Mouse (Mus musculus): Measurements from ENCODE around the gene 4930415O20Rik. TPM values are rescaled to one million over a fixed set of nuclear protein-coding genes. Genes with fewer than 3 reads are reported as not detected.
"Not testable (repeated sequence)": the region's sequence is repeated elsewhere in the genome, so short reads cannot be mapped to it uniquely, and the experiment has no call there.

Gene 4930415O20Rik
- polyA plus RNA-seq, 1 experiment from 2014 or later = 0.26 TPM

DNA sequence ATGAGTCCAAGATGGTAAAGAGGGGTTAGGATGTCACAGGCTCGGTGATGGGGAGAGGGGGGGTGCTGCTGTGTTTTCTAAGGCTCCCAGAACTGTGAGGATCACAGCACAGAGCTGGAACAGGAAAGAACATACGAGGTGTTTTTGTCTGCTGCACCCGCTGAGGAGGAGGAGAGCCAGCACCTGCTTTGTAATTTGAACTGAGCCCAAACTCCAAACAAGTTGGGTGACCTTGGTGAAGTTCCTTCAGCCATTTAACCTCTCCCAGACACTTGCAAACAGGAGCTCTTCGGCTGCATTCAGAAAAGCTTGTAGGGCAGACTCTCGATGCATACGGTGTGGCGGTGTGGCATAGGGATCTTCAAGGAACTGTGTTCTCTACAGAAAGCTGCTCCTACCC is 14.6 kb downstream of the 4930415O20Rik start:
- CTCF ChIA-PET = interaction anchor here (1.4 kb wide), 1 partner anchor 31 kb away, joined by 7 read pairs; no protein-coding TSS in a partner anchor
- H3K27me3 ChIP-seq = no peaks in the 10 kb centered on the region
- no peak for DNase-seq (ENCODE audit: low read depth, low spot score)
- in situ Hi-C loops (cut with MboI; ENCODE audit: low pct_unique_long_range_greater_than_20kb) = no loop called here
- TF ChIP-seq CTCF (IDR thresholded peaks at IDR 0.05) = no peak
- POLR2A ChIA-PET = no interaction called here
- ATAC-seq = no peak

DNA sequence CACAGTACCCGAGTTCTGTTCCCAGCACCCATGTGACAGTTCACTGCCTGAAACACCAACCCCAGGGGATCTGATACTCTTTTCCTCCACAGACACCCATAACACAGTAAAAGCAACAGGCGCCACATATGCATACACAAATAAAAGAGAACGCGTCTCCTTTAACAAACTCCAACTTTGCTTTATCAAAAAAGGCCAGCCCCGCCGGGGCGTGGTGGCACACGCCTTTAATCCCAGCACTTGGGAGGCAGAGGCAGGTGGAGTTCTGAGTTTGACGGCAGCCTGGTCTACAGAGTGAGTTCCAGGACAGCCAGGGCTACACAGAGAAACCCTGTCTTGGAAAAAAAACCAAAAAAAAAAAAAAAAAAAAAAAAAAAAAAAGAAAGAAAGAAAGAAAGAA is 15.3 kb downstream of the 4930415O20Rik start:
- in situ Hi-C loops (cut with MboI; ENCODE audit: low pct_unique_long_range_greater_than_20kb); POLR2A ChIA-PET; ATAC-seq; H3K27me3 ChIP-seq; DNase-seq (ENCODE audit: low read depth, low spot score): not testable (repeated sequence)
- CTCF ChIA-PET = interaction anchor here (1.4 kb wide), 1 partner anchor 31 kb away, joined by 7 read pairs; no protein-coding TSS in a partner anchor

DNA sequence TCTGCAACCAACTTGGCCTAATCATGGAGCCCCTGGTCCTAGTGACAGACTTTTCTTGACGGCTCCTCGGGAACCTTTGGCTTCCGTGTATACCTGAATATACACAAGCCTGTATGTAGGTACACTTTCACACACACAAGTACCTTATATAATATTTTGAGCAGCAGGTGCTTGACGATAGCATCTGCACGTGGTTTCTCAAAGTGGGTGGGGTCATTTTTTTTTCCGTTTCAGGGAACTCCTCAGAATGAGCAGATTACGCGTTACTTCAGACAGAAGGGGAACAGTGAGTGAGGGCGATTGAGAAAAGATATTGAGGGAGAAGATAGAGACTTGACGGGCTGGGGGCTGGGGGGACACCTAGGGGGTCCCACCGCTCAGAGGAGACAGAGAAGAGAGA is 16.9 kb downstream of the 4930415O20Rik start:
- no peak for DNase-seq (ENCODE audit: low read depth, low spot score)
- CTCF ChIA-PET = interaction anchor here (0.9 kb wide), 1 partner anchor 9 kb away, joined by 3 read pairs; no protein-coding TSS in a partner anchor
- no peaks in the 10 kb centered on the region for H3K27me3 ChIP-seq
- POLR2A ChIA-PET = no interaction called here
- TF ChIP-seq CTCF (IDR thresholded peaks at IDR 0.05) = no peak
- ATAC-seq = no peak
- in situ Hi-C loops (cut with MboI; ENCODE audit: low pct_unique_long_range_greater_than_20kb) = no loop called here

DNA sequence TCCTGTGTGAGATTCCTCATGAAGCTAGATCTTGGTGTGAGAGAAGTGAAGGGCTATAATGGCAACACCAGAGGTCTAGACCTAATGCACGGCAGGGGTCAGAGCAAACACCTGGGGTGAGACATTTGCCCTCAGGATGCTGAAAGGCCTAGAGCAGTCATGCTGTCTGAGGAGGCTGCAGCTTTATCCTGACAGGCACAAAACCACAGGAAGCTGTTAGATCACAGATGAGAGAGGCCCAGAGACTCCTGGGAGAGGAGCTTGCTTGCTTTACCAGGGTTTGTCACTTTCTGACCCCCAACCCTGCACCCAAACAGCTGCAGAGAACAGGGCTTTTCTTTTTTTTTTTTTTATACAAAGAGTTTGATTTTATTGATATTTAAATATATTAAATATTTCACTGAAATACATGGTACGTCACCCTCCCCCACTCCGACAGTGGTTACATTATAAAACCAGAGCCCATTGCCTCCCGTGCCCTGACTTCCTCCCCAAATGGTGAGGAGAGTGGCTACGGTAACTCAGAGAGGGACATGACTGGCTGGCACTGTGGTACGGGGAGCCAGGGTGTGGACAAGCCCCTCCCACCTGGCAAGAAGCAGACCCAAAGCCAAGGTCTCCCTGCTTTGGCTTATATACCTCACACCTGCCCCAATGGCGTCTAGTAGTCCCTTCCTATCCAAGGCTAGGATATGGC is 19.0 kb downstream of the 4930415O20Rik start:
- in situ Hi-C loops (cut with MboI; ENCODE audit: low pct_unique_long_range_greater_than_20kb) = no loop called here
- no peak for DNase-seq (ENCODE audit: low read depth, low spot score)
- TF ChIP-seq CTCF (IDR thresholded peaks at IDR 0.05) = no peak
- ChIA-PET POLR2A (interaction anchor here (1.5 kb wide), 1 partner anchor 10 kb away, joined by 4 read pairs; no protein-coding TSS in a partner anchor), CTCF (interaction anchor here (1.4 kb wide), 1 partner anchor 27 kb away, joined by 3 read pairs; no protein-coding TSS in a partner anchor)
- ATAC-seq = no peak
- no peaks in the 10 kb centered on the region for H3K27me3 ChIP-seq

DNA sequence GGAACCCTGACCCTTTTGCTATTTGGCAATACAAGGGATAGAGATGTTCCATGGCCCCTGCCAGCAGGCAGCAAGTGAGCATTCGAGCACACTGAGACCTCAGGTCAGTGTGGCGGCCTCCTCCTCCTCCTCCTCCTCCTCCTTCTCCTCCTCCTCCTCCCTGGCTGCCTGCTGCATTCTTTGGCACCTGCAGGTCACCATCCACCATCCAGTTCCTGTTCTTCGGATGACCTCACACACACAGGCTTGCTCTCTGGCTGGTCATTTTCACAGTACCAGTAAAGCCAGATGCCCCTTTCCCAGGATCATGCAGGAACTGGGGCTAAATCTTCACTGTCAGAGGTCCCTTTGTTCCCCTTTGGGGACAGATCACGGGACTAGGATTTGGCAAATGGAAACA is 20.6 kb downstream of the 4930415O20Rik start:
- ChIA-PET POLR2A (interaction anchor here (0.6 to 1.8 kb wide), 4 partner anchors 8 to 63 kb away, joined by 3 to 5 read pairs (median 4); no protein-coding TSS in a partner anchor), CTCF (interaction anchor here (1.0 to 1.4 kb wide), 2 partner anchors 11 to 25 kb away, joined by 3 read pairs; no protein-coding TSS in a partner anchor)
- in situ Hi-C loops (cut with MboI; ENCODE audit: low pct_unique_long_range_greater_than_20kb) = no loop called here
- no peaks in the 10 kb centered on the region for H3K27me3 ChIP-seq
- no peak for TF ChIP-seq CTCF (IDR thresholded peaks at IDR 0.05)
- DNase-seq (ENCODE audit: low read depth, low spot score) = no peak
- ATAC-seq = no peak

DNA sequence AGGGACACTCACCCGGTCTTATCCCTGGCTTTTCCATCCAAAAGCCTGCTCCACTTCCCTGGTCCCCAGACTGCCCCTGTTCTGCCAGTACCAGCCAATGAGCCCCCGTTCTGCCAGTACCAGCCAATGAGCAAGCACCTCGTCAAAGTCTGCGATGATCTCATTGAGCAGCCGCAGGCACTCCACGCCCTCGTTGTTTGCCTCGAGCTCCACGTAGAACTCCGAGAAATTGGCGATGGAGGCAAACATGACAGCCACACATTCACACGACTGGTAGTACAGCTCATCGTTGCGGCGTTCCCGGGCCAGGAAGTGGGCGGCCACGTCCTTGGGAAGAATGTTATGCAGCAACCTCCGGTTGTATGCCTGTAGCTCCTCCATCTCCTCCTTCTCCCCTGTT is 23.4 kb downstream of the 4930415O20Rik start:
- in situ Hi-C loops (cut with MboI; ENCODE audit: low pct_unique_long_range_greater_than_20kb) = no loop called here
- no peaks in the 10 kb centered on the region for H3K27me3 ChIP-seq
- CTCF ChIA-PET = no interaction called here
- ATAC-seq (no peak), DNase-seq (ENCODE audit: low read depth, low spot score) (no peak)
- POLR2A ChIA-PET = no interaction called here
- TF ChIP-seq CTCF (IDR thresholded peaks at IDR 0.05) = no peak

DNA sequence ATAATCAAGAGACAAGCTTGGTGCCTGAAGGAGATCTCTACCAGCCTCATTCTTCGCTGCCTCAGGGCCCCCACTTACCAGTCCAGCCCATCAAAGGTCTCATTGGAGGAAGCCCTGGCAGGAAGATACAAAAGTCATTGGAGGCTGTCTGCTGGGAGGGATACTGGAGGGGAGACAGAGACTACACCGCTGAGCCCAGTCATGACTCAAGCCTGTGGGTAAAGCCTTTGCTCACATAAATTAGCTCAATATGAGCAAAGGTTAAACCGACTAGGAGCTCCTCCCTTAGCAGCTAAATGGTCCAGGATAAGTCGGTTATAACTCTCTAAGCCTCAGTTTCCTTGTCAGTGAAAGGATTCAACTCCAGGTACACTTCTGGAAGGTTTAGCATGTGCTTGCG is 24.2 kb downstream of the 4930415O20Rik start:
- in situ Hi-C loops (cut with MboI; ENCODE audit: low pct_unique_long_range_greater_than_20kb) = no loop called here
- CTCF ChIA-PET = interaction anchor here (1.2 kb wide), 1 partner anchor 14 kb away, joined by 3 read pairs; no protein-coding TSS in a partner anchor
- no peak for TF ChIP-seq CTCF (IDR thresholded peaks at IDR 0.05)
- POLR2A ChIA-PET = no interaction called here
- no peaks in the 10 kb centered on the region for H3K27me3 ChIP-seq
- no peak for DNase-seq (ENCODE audit: low read depth, low spot score)
- no peak for ATAC-seq

DNA sequence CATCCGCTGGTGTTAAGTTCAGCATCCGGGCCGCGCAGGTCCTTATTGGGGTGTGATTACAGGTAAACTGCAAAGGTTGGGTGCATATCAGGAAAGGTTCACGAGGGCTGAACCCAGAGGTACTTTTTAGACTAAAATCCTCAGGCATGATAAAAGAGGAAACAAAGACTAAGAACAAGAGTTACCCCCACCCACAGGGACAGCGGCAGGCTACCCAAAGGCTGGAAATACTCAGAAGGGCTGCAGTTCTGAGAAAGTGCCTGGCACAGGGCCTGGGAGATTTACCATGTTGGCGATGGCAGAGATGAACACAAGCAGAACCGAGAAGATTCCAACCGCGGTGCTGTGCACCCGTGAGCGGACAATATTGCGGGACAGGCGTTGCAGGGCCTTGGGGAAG is 25.8 kb downstream of the 4930415O20Rik start:
- no peak for TF ChIP-seq CTCF (IDR thresholded peaks at IDR 0.05)
- in situ Hi-C loops (cut with MboI; ENCODE audit: low pct_unique_long_range_greater_than_20kb) = no loop called here
- CTCF ChIA-PET = interaction anchor here (0.8 to 1.1 kb wide), 2 partner anchors 8 to 112 kb away, joined by 3 read pairs; partner anchors contain the start of gene Ccdc65
- POLR2A ChIA-PET = no interaction called here
- ATAC-seq (no peak), DNase-seq (ENCODE audit: low read depth, low spot score) (no peak)
- H3K27me3 ChIP-seq = no peaks in the 10 kb centered on the region

DNA sequence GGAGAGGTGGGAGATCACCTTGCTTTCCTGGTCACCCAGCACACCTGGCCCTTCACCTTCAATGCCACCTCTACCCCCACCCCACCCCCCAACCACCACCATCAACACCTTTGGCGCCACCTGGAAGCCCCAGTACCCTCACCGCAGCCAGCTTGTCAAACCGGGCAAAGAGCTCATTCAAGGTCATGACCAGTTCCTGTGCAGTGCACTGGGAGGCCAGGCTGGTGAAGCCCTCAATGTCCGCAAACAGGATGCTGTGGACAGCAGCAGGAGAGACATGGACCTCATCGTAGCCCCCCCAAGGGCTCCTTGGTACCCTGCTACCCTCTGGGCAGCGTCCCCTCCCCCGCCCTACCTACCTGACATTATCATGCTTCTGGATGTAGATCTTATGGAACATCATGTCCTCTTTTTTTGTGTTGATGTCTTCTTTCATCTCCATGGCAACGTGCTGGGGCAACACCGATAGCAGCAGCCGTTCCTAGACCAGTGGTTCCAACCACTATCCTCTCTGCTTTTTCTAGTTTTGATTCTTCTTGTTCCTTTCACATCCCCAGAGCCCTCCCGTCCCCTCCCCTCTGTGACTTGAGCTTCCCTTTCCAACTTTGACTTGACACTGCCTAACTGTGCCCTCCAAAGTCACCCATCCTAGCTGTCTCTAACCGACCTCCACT is 29.4 kb downstream of the 4930415O20Rik start:
- no peak for TF ChIP-seq CTCF (IDR thresholded peaks at IDR 0.05)
- in situ Hi-C loops (cut with MboI; ENCODE audit: low pct_unique_long_range_greater_than_20kb) = no loop called here
- ChIA-PET POLR2A (interaction anchor here (1.0 to 1.3 kb wide), 3 partner anchors 10 kb away, joined by 4 read pairs; partner anchors contain the start of gene Adcy6), CTCF (interaction anchor here (1.7 kb wide), 1 partner anchor 17 kb away, joined by 7 read pairs; no protein-coding TSS in a partner anchor)
- no peak for DNase-seq (ENCODE audit: low read depth, low spot score)
- H3K27me3 ChIP-seq = no peaks in the 10 kb centered on the region
- ATAC-seq = no peak

DNA sequence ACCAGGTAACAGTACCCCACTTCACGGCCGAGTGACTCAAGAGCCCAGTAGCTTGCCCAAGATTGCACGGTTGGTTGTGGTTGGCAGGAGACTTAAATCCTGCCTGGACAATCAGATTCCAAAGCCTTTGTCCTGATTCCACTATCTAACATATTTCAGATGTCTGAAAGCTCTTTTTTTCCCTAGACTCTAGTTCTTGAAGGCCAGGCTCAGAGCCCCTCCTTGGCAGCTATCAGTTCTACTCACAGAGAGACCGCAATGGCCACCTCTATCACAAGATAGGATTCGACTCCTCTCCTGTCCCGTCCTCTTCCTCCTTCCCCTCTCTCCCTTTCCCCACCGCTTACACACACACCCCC is 31.0 kb downstream of the 4930415O20Rik start:
- H3K27me3 ChIP-seq = no peaks in the 10 kb centered on the region
- DNase-seq (ENCODE audit: low read depth, low spot score) (no peak), ATAC-seq (no peak)
- in situ Hi-C loops (cut with MboI; ENCODE audit: low pct_unique_long_range_greater_than_20kb) = no loop called here
- POLR2A ChIA-PET = interaction anchor here (0.7 to 1.1 kb wide), 4 partner anchors 10 to 79 kb away, joined by 3 to 5 read pairs (median 4); no protein-coding TSS in a partner anchor
- CTCF ChIA-PET = interaction anchor here (0.8 to 1.7 kb wide), 3 partner anchors 15 to 30 kb away, joined by 3 to 9 read pairs (median 7); no protein-coding TSS in a partner anchor
- TF ChIP-seq CTCF (IDR thresholded peaks at IDR 0.05) = no peak

All from Patski (cell line).